Mouse (Mus musculus) Patski (cell line): Measurements from ENCODE around the gene Kirrel3. TPM values are rescaled to one million over a fixed set of nuclear protein-coding genes. Genes with fewer than 3 reads are reported as not detected.

Experiments used
- ATAC-seq: fragments of 100-300 bp; one replicate; pipeline ENCODE4 v1.8.0; 2021
- CTCF ChIA-PET: fragments of 350-600 bp; sonication (Branson Sonifier 250); formaldehyde crosslinking; loops from one replicate; lab custom pipeline; 2022; ENCODE audit warnings: inconsistent platforms; lab: Charles Lee
- POLR2A ChIA-PET: fragments of 350-600 bp; sonication (Branson Sonifier 250); formaldehyde crosslinking; loops from one replicate; lab custom pipeline; 2022; ENCODE audit warnings: antibody characterized with exemption, inconsistent platforms; lab: Charles Lee
- DNase-seq: peaks from one replicate; pipeline ENCODE4 v3.0.0-alpha.2; 2011; ENCODE audit warnings: low read depth, low spot score
- H3K27me3 ChIP-seq: fragments of 371-371 bp; one replicate; pipeline ENCODE4 v1.5.1; 2021
- CTCF ChIP-seq: fragments of 100-300 bp; IDR thresholded peaks from one replicate; pipeline ENCODE4 v1.5.1; 2021
- in situ Hi-C: fragments of 300-500 bp; cut with MboI; formaldehyde crosslinking; loops from 3 replicates; pipeline ENCODE4 v1.11.1; 2018; ENCODE audit warnings: low pct_unique_long_range_greater_than_20kb, mixed read lengths
- polyA plus RNA-seq: library from polyadenylated mRNA; unstranded; gene quantifications from one replicate; pipeline ENCODE4 v1.2.3, GENCODE M21; 2021

Gene Kirrel3
- polyA plus RNA-seq, 1 experiment from 2014 or later = 3.1 TPM

- no peak for ATAC-seq
- in situ Hi-C loops = no loop called here
Measured at GRCm38 (mm10) chr9:34559102-34559501, 73.4 kb downstream of the Kirrel3 start.

GRCm38 (mm10) chr9:34561281-34561680, 75.6 kb downstream of the Kirrel3 start:
- ChIA-PET POLR2A (no interaction called here), CTCF (interaction anchor here (1.1 kb wide), 1 partner anchor 9 kb away, joined by 3 read pairs; no protein-coding TSS in a partner anchor)
- DNase-seq = no peak
- in situ Hi-C loops = no loop called here
- no peak for ATAC-seq
- no peaks in the 10 kb centered on the region for H3K27me3 ChIP-seq
- TF ChIP-seq CTCF = no peak

More at GRCm38 (mm10) chr9:34559102-34559501, 73.4 kb downstream of the Kirrel3 start:
- ChIA-PET POLR2A (no interaction called here), CTCF (interaction anchor here (1.1 kb wide), 1 partner anchor 44 kb away, joined by 3 read pairs; no protein-coding TSS in a partner anchor)
- no peak for DNase-seq
- TF ChIP-seq CTCF = no peak
- no peaks in the 10 kb centered on the region for H3K27me3 ChIP-seq

GRCm38 (mm10) chr9:34562437-34563000, 76.8 kb downstream of the Kirrel3 start:
- ChIA-PET POLR2A (interaction anchor here (0.5 kb wide), 1 partner anchor 124 kb away, joined by 6 read pairs; no protein-coding TSS in a partner anchor), CTCF (interaction anchor here (1.3 kb wide), 1 partner anchor 13 kb away, joined by 3 read pairs; no protein-coding TSS in a partner anchor)
- in situ Hi-C loops = no loop called here
- ATAC-seq (no peak), DNase-seq (no peak)
- peak; percentile 7 for TF ChIP-seq CTCF
- H3K27me3 ChIP-seq = no peaks in the 10 kb centered on the region

- in situ Hi-C loops = no loop called here
- POLR2A ChIA-PET = no interaction called here
- TF ChIP-seq CTCF = no peak
Measured at GRCm38 (mm10) chr9:34573906-34574305, 88.2 kb downstream of the Kirrel3 start.

GRCm38 (mm10) chr9:34574611-34575010, 88.9 kb downstream of the Kirrel3 start:
- ChIA-PET POLR2A (interaction anchor here (0.7 kb wide), 1 partner anchor 77 kb away, joined by 3 read pairs; no protein-coding TSS in a partner anchor), CTCF (interaction anchor here (1.4 kb wide), 1 partner anchor 12 kb away, joined by 3 read pairs; no protein-coding TSS in a partner anchor)
- no peak for DNase-seq
- in situ Hi-C loops = no loop called here
- H3K27me3 ChIP-seq = no peaks in the 10 kb centered on the region
- ATAC-seq = no peak
- no peak for TF ChIP-seq CTCF

More at GRCm38 (mm10) chr9:34573906-34574305, 88.2 kb downstream of the Kirrel3 start:
- H3K27me3 ChIP-seq = no peaks in the 10 kb centered on the region
- ATAC-seq (no peak), DNase-seq (no peak)
- CTCF ChIA-PET = no interaction called here

GRCm38 (mm10) chr9:34579174-34579573, 93.5 kb downstream of the Kirrel3 start:
- POLR2A ChIA-PET = no interaction called here
- DNase-seq (no peak), ATAC-seq (no peak)
- CTCF ChIA-PET = interaction anchor here (1.0 kb wide), 1 partner anchor 19 kb away, joined by 3 read pairs; no protein-coding TSS in a partner anchor
- in situ Hi-C loops = no loop called here
- TF ChIP-seq CTCF = no peak
- no peaks in the 10 kb centered on the region for H3K27me3 ChIP-seq

- TF ChIP-seq CTCF = no peak
- POLR2A ChIA-PET = no interaction called here
- in situ Hi-C loops = no loop called here
- no peak for DNase-seq
- CTCF ChIA-PET = interaction anchor here (1.0 to 1.4 kb wide), 2 partner anchors 18 to 35 kb away, joined by 3 read pairs; no protein-coding TSS in a partner anchor
- H3K27me3 ChIP-seq = no peaks in the 10 kb centered on the region
- ATAC-seq = no peak
Measured at GRCm38 (mm10) chr9:34580059-34580458, 94.4 kb downstream of the Kirrel3 start.

- in situ Hi-C loops = no loop called here
- no peak for ATAC-seq
- H3K27me3 ChIP-seq = no peaks in the 10 kb centered on the region
- no peak for DNase-seq
- no peak for TF ChIP-seq CTCF
- POLR2A ChIA-PET = no interaction called here
- CTCF ChIA-PET = no interaction called here
Measured at GRCm38 (mm10) chr9:34582496-34582895, 96.8 kb downstream of the Kirrel3 start.

- DNase-seq (no peak), ATAC-seq (no peak)
- in situ Hi-C loops = no loop called here
- H3K27me3 ChIP-seq = no peaks in the 10 kb centered on the region
- TF ChIP-seq CTCF = no peak
- CTCF ChIA-PET = no interaction called here
- POLR2A ChIA-PET = no interaction called here
Measured at GRCm38 (mm10) chr9:34585487-34585886, 99.8 kb downstream of the Kirrel3 start.

- no peak for TF ChIP-seq CTCF
- H3K27me3 ChIP-seq = no peaks in the 10 kb centered on the region
- no peak for DNase-seq
- POLR2A ChIA-PET = interaction anchor here (0.5 kb wide), 1 partner anchor 167 kb away, joined by 4 read pairs; no protein-coding TSS in a partner anchor
- ATAC-seq = no peak
- in situ Hi-C loops = no loop called here
- CTCF ChIA-PET = no interaction called here
Measured at GRCm38 (mm10) chr9:34586080-34586479, 100.4 kb downstream of the Kirrel3 start.

GRCm38 (mm10) chr9:34589799-34590198, 104.1 kb downstream of the Kirrel3 start:
- POLR2A ChIA-PET = no interaction called here
- ATAC-seq (no peak), DNase-seq (no peak)
- no peaks in the 10 kb centered on the region for H3K27me3 ChIP-seq
- no peak for TF ChIP-seq CTCF
- in situ Hi-C loops = no loop called here
- CTCF ChIA-PET = no interaction called here
